Mouse (Mus musculus): ENCODE results near the gene Prkca. TPM values are rescaled to one million over a fixed set of nuclear protein-coding genes. Genes with fewer than 3 reads are reported as not detected.

Gene Prkca
- polyA plus RNA-seq, 1 experiment: 2.8 TPM

DNA sequence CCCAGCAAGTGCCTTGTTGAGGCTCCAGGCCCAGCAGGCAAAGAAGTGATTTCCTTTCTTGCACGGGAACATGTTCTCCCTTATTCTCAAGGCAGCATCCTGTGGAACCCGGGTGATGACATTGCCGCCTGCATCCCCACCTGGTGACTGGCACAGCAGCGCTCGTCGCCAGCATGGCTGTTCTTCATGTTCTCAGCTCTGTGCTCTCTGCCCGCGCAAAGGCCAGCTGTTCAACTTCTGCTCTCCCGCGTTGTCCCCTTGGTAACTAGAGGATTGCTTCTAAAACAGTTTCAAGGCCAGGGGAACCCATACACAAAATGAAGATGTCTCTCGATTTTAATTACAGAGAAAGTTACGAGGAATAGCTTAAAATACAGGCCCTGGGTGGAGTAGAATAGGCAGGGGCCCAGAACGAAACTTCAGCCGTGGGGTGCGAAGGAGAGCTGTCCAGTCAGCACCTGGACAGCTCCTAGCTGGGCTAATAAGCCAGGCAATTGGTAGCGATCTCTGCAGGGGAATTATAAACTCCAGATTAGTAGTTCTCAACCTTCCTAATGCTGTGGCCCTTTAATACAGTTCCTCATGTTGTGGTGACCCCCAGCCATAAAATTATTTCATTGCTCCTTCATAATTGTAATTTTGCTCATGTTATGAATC, 423.7 kb downstream of the Prkca start:
- TF ChIP-seq POLR2A (IDR thresholded peaks at IDR 0.05; ENCODE audit: insufficient read depth, low read length) (no peak), EP300 (IDR thresholded peaks at IDR 0.05; ENCODE audit: insufficient read depth, low read depth, low read length) (no peak), CTCF (IDR thresholded peaks at IDR 0.05; ENCODE audit: low read depth, low read length) (no peak)
- Histone ChIP-seq H3K36me3 (ENCODE audit: control insufficient read depth, insufficient read depth, low read length, poor library complexity, severe bottlenecking) (no peaks in the 10 kb centered on the region), H3K9ac (ENCODE audit: low read depth, poor library complexity, severe bottlenecking) (no peak overlapping the region), H3K27ac (ENCODE audit: insufficient read depth, low read length) (no peak overlapping the region), H3K4me1 (ENCODE audit: control insufficient read depth, insufficient read depth, low read length) (no peaks in the 10 kb centered on the region), H3K4me3 (ENCODE audit: low read depth, low read length) (no peak overlapping the region), H3K27me3 (ENCODE audit: control insufficient read depth, insufficient read depth, low read length, poor library complexity, severe bottlenecking) (no peaks in the 10 kb centered on the region), H3K9me3 (replicated peaks; ENCODE audit: control insufficient read depth, insufficient read depth, low read length, poor library complexity, severe bottlenecking) (no peaks in the 10 kb centered on the region)

DNA sequence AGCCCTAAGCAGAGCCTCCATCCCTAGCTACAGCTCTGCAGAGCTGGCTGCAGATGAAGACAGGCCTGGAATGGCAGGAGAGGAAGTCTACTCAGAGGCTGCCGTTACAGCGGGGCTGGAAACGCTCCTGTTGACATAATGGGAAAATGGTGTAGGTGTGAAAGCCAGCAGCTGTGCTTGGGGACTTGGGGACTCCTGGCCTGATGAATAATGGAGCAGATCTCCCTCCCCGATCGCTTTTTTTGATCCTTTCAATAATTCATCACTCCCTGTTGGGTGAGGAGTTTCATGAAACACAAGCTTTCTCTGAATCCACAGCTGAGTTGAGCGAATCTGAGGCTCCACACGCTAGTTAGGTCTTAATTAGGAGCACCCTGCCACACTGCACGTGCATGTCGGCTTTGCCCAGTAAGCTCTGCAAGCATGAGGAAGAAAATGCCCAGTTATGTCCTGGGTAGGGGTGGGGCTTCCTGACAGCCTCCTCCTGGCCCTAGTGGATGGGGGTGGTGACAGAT, 425.9 kb downstream of the Prkca start:
- H3K9me3 ChIP-seq (replicated peaks; ENCODE audit: control insufficient read depth, insufficient read depth, low read length, poor library complexity, severe bottlenecking): no peaks in the 10 kb centered on the region
- H3K36me3 ChIP-seq (ENCODE audit: control insufficient read depth, insufficient read depth, low read length, poor library complexity, severe bottlenecking): no peaks in the 10 kb centered on the region
- no peak overlapping the region for H3K4me3 ChIP-seq (ENCODE audit: low read depth, low read length)
- no peak for TF ChIP-seq CTCF (IDR thresholded peaks at IDR 0.05; ENCODE audit: low read depth, low read length)
- TF ChIP-seq EP300 (IDR thresholded peaks at IDR 0.05; ENCODE audit: insufficient read depth, low read depth, low read length): no peak
- TF ChIP-seq POLR2A (IDR thresholded peaks at IDR 0.05; ENCODE audit: insufficient read depth, low read length): no peak
- no peaks in the 10 kb centered on the region for H3K27me3 ChIP-seq (ENCODE audit: control insufficient read depth, insufficient read depth, low read length, poor library complexity, severe bottlenecking)
- no peak overlapping the region for H3K9ac ChIP-seq (ENCODE audit: low read depth, poor library complexity, severe bottlenecking)
- H3K27ac ChIP-seq (ENCODE audit: insufficient read depth, low read length): no peak overlapping the region
- no peaks in the 10 kb centered on the region for H3K4me1 ChIP-seq (ENCODE audit: control insufficient read depth, insufficient read depth, low read length)

DNA sequence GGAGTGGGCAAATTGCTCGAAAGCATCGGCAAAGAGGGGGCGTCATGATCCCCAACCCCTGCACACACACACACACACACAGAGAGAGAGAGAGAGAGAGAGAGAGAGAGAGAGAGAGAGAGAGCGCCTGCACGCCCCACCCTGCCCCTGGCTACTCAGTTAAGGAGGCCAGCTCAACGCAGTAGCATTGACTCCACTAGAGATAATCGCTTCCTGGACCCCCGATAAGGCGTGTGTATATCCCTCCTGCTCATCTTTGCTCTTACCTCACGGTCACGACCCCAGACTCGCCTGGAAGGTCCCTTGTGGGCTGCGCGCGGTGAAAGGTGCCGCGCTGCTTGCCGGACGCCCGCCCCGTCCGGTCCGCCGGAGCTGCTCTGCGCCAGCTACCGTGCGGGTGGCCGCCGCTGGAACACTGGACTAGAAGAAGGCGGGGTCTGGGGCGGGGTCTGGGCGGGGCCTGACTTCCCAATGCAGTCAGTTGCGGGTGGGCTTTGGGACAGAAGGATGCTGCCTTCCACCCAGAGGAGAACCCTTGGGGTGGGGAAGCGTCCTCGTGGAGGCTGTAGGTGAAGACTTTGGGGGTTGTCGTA, 429.0 kb downstream of the Prkca start, which contains the start of gene Cacng5:
Gene Cacng5 (minus strand): TSS at position 422 of the 593 bp plus-strand sequence.
- H3K27ac ChIP-seq (ENCODE audit: insufficient read depth, low read length): no peak within 1 kb of the TSS
- H3K27me3 ChIP-seq (ENCODE audit: control insufficient read depth, insufficient read depth, low read length, poor library complexity, severe bottlenecking): no peaks in the 10 kb centered on the region
- TF ChIP-seq POLR2A (IDR thresholded peaks at IDR 0.05; ENCODE audit: insufficient read depth, low read length) (no peak), CTCF (IDR thresholded peaks at IDR 0.05; ENCODE audit: low read depth, low read length) (no peak), EP300 (IDR thresholded peaks at IDR 0.05; ENCODE audit: insufficient read depth, low read depth, low read length) (no peak)
- H3K9me3 ChIP-seq (replicated peaks; ENCODE audit: control insufficient read depth, insufficient read depth, low read length, poor library complexity, severe bottlenecking): no peaks in the 10 kb centered on the region
- H3K4me1 ChIP-seq (ENCODE audit: control insufficient read depth, insufficient read depth, low read length): no peaks in the 10 kb centered on the region
- H3K4me3 ChIP-seq (ENCODE audit: low read depth, low read length): peak within 1 kb of the TSS; percentile 73
- no peaks in the 10 kb centered on the region for H3K36me3 ChIP-seq (ENCODE audit: control insufficient read depth, insufficient read depth, low read length, poor library complexity, severe bottlenecking)
- peak within 1 kb of the TSS; percentile 36 for H3K9ac ChIP-seq (ENCODE audit: low read depth, poor library complexity, severe bottlenecking)

DNA sequence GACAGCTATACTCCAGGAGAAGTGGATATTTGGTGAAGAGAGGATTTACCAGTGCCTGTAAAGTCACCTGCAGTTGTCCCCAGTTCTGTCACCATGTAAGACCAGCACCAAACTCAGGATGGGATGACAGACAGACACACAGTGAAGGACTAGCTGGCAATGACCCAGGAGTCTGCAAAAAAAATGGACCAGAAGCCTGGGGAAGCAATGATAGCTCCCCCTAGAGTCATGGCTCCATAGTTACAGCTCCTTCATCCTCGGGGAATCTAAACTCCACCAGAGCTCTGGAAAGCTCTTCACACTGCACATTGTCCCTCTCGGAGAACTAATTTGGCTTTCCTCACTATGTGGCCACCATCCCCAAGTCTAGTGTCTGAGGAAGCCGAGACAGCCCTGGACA, 430.4 kb downstream of the Prkca start:
- 0 out of 2 replicates have a peak, but pooled peaks cover 6% of the 10 kb centered on the region for H3K9me3 ChIP-seq (replicated peaks; ENCODE audit: control insufficient read depth, insufficient read depth, low read length, poor library complexity, severe bottlenecking)
- no peak overlapping the region for H3K4me3 ChIP-seq (ENCODE audit: low read depth, low read length)
- TF ChIP-seq CTCF (IDR thresholded peaks at IDR 0.05; ENCODE audit: low read depth, low read length): no peak
- TF ChIP-seq EP300 (IDR thresholded peaks at IDR 0.05; ENCODE audit: insufficient read depth, low read depth, low read length): no peak
- TF ChIP-seq POLR2A (IDR thresholded peaks at IDR 0.05; ENCODE audit: insufficient read depth, low read length): no peak
- no peaks in the 10 kb centered on the region for H3K36me3 ChIP-seq (ENCODE audit: control insufficient read depth, insufficient read depth, low read length, poor library complexity, severe bottlenecking)
- no peak overlapping the region for H3K27ac ChIP-seq (ENCODE audit: insufficient read depth, low read length)
- no peaks in the 10 kb centered on the region for H3K4me1 ChIP-seq (ENCODE audit: control insufficient read depth, insufficient read depth, low read length)
- H3K27me3 ChIP-seq (ENCODE audit: control insufficient read depth, insufficient read depth, low read length, poor library complexity, severe bottlenecking): no peaks in the 10 kb centered on the region
- H3K9ac ChIP-seq (ENCODE audit: low read depth, poor library complexity, severe bottlenecking): no peak overlapping the region

DNA sequence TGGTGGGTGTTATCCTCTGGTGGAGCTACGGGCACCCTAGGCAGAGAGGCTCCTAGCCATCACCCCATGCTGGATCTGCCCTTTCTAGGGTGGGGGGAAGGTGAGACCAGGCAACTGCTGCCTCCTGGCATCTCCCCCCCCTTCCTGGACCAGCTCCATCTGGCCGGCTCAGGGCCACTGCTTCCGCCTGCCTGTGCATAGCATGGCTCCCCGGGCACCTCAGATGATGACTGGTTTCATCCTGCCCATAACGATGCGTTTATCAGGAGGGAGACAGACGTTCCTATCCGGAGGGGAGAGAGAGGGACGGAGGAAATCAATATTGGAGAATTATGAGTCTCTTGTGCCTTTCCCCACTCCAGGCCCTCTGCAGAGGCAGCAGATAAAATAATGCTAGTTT, 438.4 kb downstream of the Prkca start:
- 0 out of 2 replicates have a peak, but pooled peaks cover 6% of the 10 kb centered on the region for H3K9me3 ChIP-seq (replicated peaks; ENCODE audit: control insufficient read depth, insufficient read depth, low read length, poor library complexity, severe bottlenecking)
- H3K4me3 ChIP-seq (ENCODE audit: low read depth, low read length): no peak overlapping the region
- TF ChIP-seq EP300 (IDR thresholded peaks at IDR 0.05; ENCODE audit: insufficient read depth, low read depth, low read length) (no peak), CTCF (IDR thresholded peaks at IDR 0.05; ENCODE audit: low read depth, low read length) (no peak), POLR2A (IDR thresholded peaks at IDR 0.05; ENCODE audit: insufficient read depth, low read length) (no peak)
- no peaks in the 10 kb centered on the region for H3K27me3 ChIP-seq (ENCODE audit: control insufficient read depth, insufficient read depth, low read length, poor library complexity, severe bottlenecking)
- no peak overlapping the region for H3K27ac ChIP-seq (ENCODE audit: insufficient read depth, low read length)
- no peak overlapping the region for H3K9ac ChIP-seq (ENCODE audit: low read depth, poor library complexity, severe bottlenecking)
- H3K4me1 ChIP-seq (ENCODE audit: control insufficient read depth, insufficient read depth, low read length): no peaks in the 10 kb centered on the region
- no peaks in the 10 kb centered on the region for H3K36me3 ChIP-seq (ENCODE audit: control insufficient read depth, insufficient read depth, low read length, poor library complexity, severe bottlenecking)
